Mouse (Mus musculus) myocyte (in vitro differentiated cells): Measurements from ENCODE around the gene Cck.

Experiments
- E2F4 ChIP-seq: IDR thresholded peaks from one replicate; pipeline ENCODE4 v1.6.1; 2011; ENCODE audit warnings: mild to moderate bottlenecking, control low read depth, moderate library complexity; ENCODE audit not compliant: insufficient read depth
- MYOD1 ChIP-seq, 3 experiments: IDR thresholded peaks; one replicate each; pipeline ENCODE4 v1.6.1; 2011; ENCODE audit warnings: control low read depth in 2 of 3, low read depth in 2 of 3, mild to moderate bottlenecking in 2 of 3, moderate library complexity in 1 of 3; ENCODE audit not compliant: insufficient read length in 2 of 3, control insufficient read depth in 1 of 3
- MYOG ChIP-seq, 3 experiments: IDR thresholded peaks; one replicate each; pipeline ENCODE4 v1.6.1; 2011; ENCODE audit warnings: control low read depth in 2 of 3, low read depth in 2 of 3, mild to moderate bottlenecking in 2 of 3; ENCODE audit not compliant: insufficient read length in 2 of 3, control insufficient read depth in 1 of 3, insufficient read depth in 1 of 3
- POLR2A ChIP-seq: IDR thresholded peaks from one replicate; pipeline ENCODE4 v1.6.1; 2011; ENCODE audit warnings: low read depth, mild to moderate bottlenecking, control low read depth, moderate library complexity; ENCODE audit not compliant: insufficient read length
- POLR2AphosphoS2 ChIP-seq: IDR thresholded peaks from one replicate; pipeline ENCODE4 v1.6.1; 2011; ENCODE audit warnings: low read depth, control low read depth; ENCODE audit not compliant: insufficient read length
- REST ChIP-seq: IDR thresholded peaks from one replicate; pipeline ENCODE4 v1.6.1; 2011; ENCODE audit warnings: mild to moderate bottlenecking, control low read depth, moderate library complexity; ENCODE audit not compliant: insufficient read depth, insufficient read length
- SRF ChIP-seq: IDR thresholded peaks from one replicate; pipeline ENCODE4 v1.6.1; 2011; ENCODE audit warnings: low read depth; ENCODE audit not compliant: control insufficient read depth, insufficient read length
- TCF12 ChIP-seq: IDR thresholded peaks from one replicate; pipeline ENCODE4 v1.6.1; 2011; ENCODE audit warnings: mild to moderate bottlenecking, control low read depth; ENCODE audit not compliant: poor library complexity, insufficient read depth, severe bottlenecking

DNA sequence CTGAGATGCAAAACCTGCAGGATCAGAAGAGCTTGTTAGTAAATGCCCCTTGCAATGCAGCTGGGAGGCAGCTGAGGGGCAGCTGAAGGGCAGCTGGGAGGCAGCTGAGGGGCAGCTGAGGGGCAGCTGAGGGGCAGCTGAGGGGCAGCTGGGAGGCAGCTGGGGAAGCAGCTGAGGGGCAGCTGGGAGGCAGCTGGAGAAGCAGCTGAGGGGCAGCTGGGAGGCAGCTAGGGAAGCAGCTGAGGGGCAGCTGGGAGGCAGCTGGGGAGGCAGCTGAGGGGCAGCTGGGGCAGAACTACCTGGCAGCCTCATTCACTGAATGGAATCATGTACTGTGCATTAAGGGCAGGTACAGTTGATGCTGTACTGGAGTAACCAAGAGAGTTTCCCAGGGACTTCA lies 46.0 kb upstream of the Cck start:
- TF ChIP-seq MYOD1 (IDR thresholded peaks at IDR 0.05; ENCODE audit: control insufficient read depth in 1 of 3, insufficient read length in 2 of 3, low read depth in 2 of 3) (peak in 2 of 3 experiments; percentile 86), E2F4 (no peak), REST (no peak), SRF (no peak), MYOG (IDR thresholded peaks at IDR 0.05; ENCODE audit: control insufficient read depth in 1 of 3, insufficient read depth in 1 of 3, insufficient read length in 2 of 3, low read depth in 2 of 3) (peak in 2 of 3 experiments; percentile 66 to 91), POLR2A (no peak), POLR2AphosphoS2 (no peak), TCF12 (peak; percentile 39)
